In the genomic region with DNA sequence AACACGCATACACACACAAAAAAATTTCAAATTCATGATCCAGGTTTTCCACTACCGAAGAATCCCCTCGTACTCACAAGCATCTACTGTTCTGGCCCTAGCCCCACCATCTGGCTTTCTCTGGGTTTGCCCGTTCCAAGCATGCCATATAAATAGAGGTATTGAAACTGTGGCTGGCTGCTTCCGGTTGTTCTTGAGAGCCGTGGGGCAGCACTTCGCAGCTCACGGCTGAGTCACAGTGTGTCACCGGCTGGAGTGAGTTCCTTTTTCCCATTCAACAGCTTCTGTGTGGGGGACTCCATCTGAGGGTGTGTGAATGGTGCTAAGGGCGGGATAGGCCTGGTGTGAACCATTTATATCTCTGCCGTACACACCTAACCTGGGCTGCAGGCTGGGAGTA, we compare ENCODE assay signal across 8 mouse cellular contexts. TPM values are rescaled to one million over a fixed set of nuclear protein-coding genes. Genes with fewer than 3 reads are reported as not detected.
DNase-seq lines count a peak whose midpoint lies in the region; ATAC-seq and TF ChIP-seq lines count a peak whose summit lies in the region.

No protein-coding gene starts in this region.

- DNase-seq in adrenal gland, postnatal 25 days = peak; percentile 42
- DNase-seq in adrenal gland, postnatal 10 days = no peak
- peak; percentile 92 for DNase-seq in CH12.LX (ENCODE audit: extremely low read depth)
- DNase-seq in naive thymus-derived CD4-positive, alpha-beta T cell, adult 2 months (ENCODE audit: low read depth) = peak; percentile 56
- no peak for DNase-seq in retina, embryonic 14.5 days (ENCODE audit: low spot score)
- no peak for DNase-seq in urinary bladder, postnatal 36 days (ENCODE audit: low spot score in 2 of 2)
- no peak for DNase-seq in forebrain, embryonic 14.5 days (ENCODE audit: low spot score)

- TF ChIP-seq POLR2A in CH12.LX (IDR thresholded peaks at IDR 0.05; ENCODE audit: low read depth, low read length) = peak; percentile 13; the same call in 1 of the 2 replicates

- H3K27me3 ChIP-seq in CH12.LX (replicated peaks) = no peaks in the 10 kb centered on the region
- H3K27me3 ChIP-seq in forebrain, embryonic 14.5 days (replicated peaks; ENCODE audit: control insufficient read depth, insufficient read depth, low read length) = peaks cover 19% of the 10 kb centered on the region

- peaks cover 37 to 94% of the 10 kb centered on the region in 2 experiments for H3K4me1 ChIP-seq in CH12.LX (ENCODE audit: control insufficient read depth in 1 of 2, insufficient read depth in 2 of 2)
- peaks cover 8% of the 10 kb centered on the region; the same call in 1 of the 2 replicates for H3K4me1 ChIP-seq in forebrain, embryonic 14.5 days (ENCODE audit: control insufficient read depth, insufficient read depth, low read length)

- H3K4me2 ChIP-seq in CH12.LX (ENCODE audit: insufficient read depth, low read depth, poor library complexity, severe bottlenecking) = peak overlapping the region; percentile 13; the same call in 1 of the 2 replicates
- no peak overlapping the region for H3K4me2 ChIP-seq in forebrain, embryonic 14.5 days (ENCODE audit: low read length)

- peak overlapping the region; percentile 75 for H3K27ac ChIP-seq in CH12.LX (ENCODE audit: insufficient read depth, low read depth)
- no peak overlapping the region; the same call in 1 of the 2 replicates for H3K27ac ChIP-seq in forebrain, embryonic 14.5 days (ENCODE audit: low read depth, low read length)

- H3K9ac ChIP-seq in CH12.LX (ENCODE audit: insufficient read depth, low read depth) = no peak overlapping the region
- H3K9ac ChIP-seq in forebrain, embryonic 14.5 days (ENCODE audit: low read length) = no peak overlapping the region

- H3K4me3 ChIP-seq in CH12.LX (replicated peaks in 1 of 3; ENCODE audit: low read depth in 2 of 3, low read length in 2 of 3, poor library complexity in 1 of 3) = no peak overlapping the region
- H3K4me3 ChIP-seq in forebrain, embryonic 14.5 days (ENCODE audit: low read depth, low read length) = no peak overlapping the region

- peaks cover 27 to 39% of the 10 kb centered on the region in 2 experiments for H3K36me3 ChIP-seq in CH12.LX (replicated peaks in 1 of 2; ENCODE audit: control insufficient read depth in 1 of 2, insufficient read depth in 1 of 2, low read length in 1 of 2)
- no peaks in the 10 kb centered on the region for H3K36me3 ChIP-seq in forebrain, embryonic 14.5 days (ENCODE audit: control insufficient read depth, insufficient read depth, low read length)

- 81% methylated on average over 11 of the region's 11 CpGs for WGBS in forebrain, embryonic 14.5 days

- dilution Hi-C loops in CH12.LX (cut with MboI; ENCODE audit: extremely low pct_ligation_motif_present, extremely low pct_unique_long_range_greater_than_20kb, low sequenced_read_pairs) = no loop called here

- TF ChIP-seq EP300 in CH12.LX (IDR thresholded peaks at IDR 0.05; ENCODE audit: low read length) = peak; percentile 69; the same call in 1 of the 2 replicates

- TF ChIP-seq CTCF in CH12.LX (conservative IDR thresholded peaks at IDR 0.05 in 1 of 2, IDR thresholded peaks at IDR 0.05 in 1 of 2; ENCODE audit: low read depth in 2 of 2, low read length in 2 of 2) = 0 out of 4 replicates have a peak, but pooled peaks of 1 of the 2 experiments have one; percentile 12

- no peaks in the 10 kb centered on the region for H3K79me2 ChIP-seq in CH12.LX (replicated peaks; ENCODE audit: control insufficient read depth, extremely low read depth, insufficient read depth, poor library complexity, severe bottlenecking)

- TF ChIP-seq RAD21 in CH12.LX (IDR thresholded peaks at IDR 0.05; ENCODE audit: low read depth, low read length) = no peak; the same call in 1 of the 2 replicates

- in situ Hi-C loops in CH12.LX (cut with MboI; ENCODE audit: low pct_ligation_motif_present, low pct_unique_long_range_greater_than_20kb, low sequenced_read_pairs) = no loop called here

- H3K9me3 ChIP-seq in CH12.LX (replicated peaks; ENCODE audit: low read length) = no peaks in the 10 kb centered on the region
- H3K9me3 ChIP-seq in forebrain, embryonic 14.5 days (replicated peaks; ENCODE audit: control insufficient read depth, low read length) = no peaks in the 10 kb centered on the region

- ATAC-seq in inflammation-experienced regulatory T-cells, adult 6 months = peak; percentile 52
- ATAC-seq in forebrain, embryonic 14.5 days = no peak

TF ChIP-seq in CH12.LX, 34 proteins besides CTCF, POLR2A, EP300 and RAD21 (continues in another document):
- no peak; the same call in 1 of the 2 replicates for TF ChIP-seq UBTF (IDR thresholded peaks at IDR 0.05; ENCODE audit: low read depth, low read length)
- no peak for TF ChIP-seq ZNF384 (IDR thresholded peaks at IDR 0.05; ENCODE audit: low read depth, low read length)
- TF ChIP-seq JUND (conservative IDR thresholded peaks at IDR 0.05; ENCODE audit: low read depth, low read length) = no peak; the same call in 1 of the 2 replicates
- no peak for TF ChIP-seq NRF1 (IDR thresholded peaks at IDR 0.05; ENCODE audit: low read depth, low read length)
- TF ChIP-seq MAZ (IDR thresholded peaks at IDR 0.05; ENCODE audit: low read depth, low read length) = peak; percentile 57; the same call in 1 of the 2 replicates
- peak; percentile 68 for TF ChIP-seq MAX (IDR thresholded peaks at IDR 0.05; ENCODE audit: low read length)
- TF ChIP-seq MXI1 (IDR thresholded peaks at IDR 0.05; ENCODE audit: low read depth, low read length) = no peak
- peak; percentile 88 for TF ChIP-seq MEF2A (IDR thresholded peaks at IDR 0.05; ENCODE audit: borderline replicate concordance, low read depth, low read length)
- peak; percentile 23; the same call in 1 of the 2 replicates for TF ChIP-seq SIN3A (IDR thresholded peaks at IDR 0.05; ENCODE audit: low read length)
- TF ChIP-seq SMC3 (IDR thresholded peaks at IDR 0.05; ENCODE audit: low read depth, low read length) = no peak
- TF ChIP-seq NELFE (IDR thresholded peaks at IDR 0.05; ENCODE audit: low read depth, low read length) = peak; percentile 38
- peak; percentile 71 for TF ChIP-seq ELF1 (IDR thresholded peaks at IDR 0.05; ENCODE audit: low read depth, low read length)
- no peak for TF ChIP-seq PAX5 (IDR thresholded peaks at IDR 0.05; ENCODE audit: low read length)
- TF ChIP-seq JUN (IDR thresholded peaks at IDR 0.05; ENCODE audit: insufficient read depth, low read depth, low read length) = no peak
- TF ChIP-seq POLR2AphosphoS2 (IDR thresholded peaks at IDR 0.05; ENCODE audit: low read depth, low read length) = no peak; the same call in 1 of the 2 replicates
- TF ChIP-seq CHD2 (IDR thresholded peaks at IDR 0.05; ENCODE audit: low read length) = peak; percentile 41; the same call in 1 of the 2 replicates
- TF ChIP-seq MAFK (IDR thresholded peaks at IDR 0.05; ENCODE audit: insufficient replicate concordance, low read length) = no peak
- TF ChIP-seq TBP (conservative IDR thresholded peaks at IDR 0.05; ENCODE audit: low read depth, low read length) = peak; percentile 48; the same call in 1 of the 2 replicates
- peak; percentile 71 for TF ChIP-seq IRF4 (IDR thresholded peaks at IDR 0.05; ENCODE audit: low read depth, low read length)
- TF ChIP-seq BHLHE40 (IDR thresholded peaks at IDR 0.05; ENCODE audit: low read depth, low read length) = peak; percentile 86
- peak; percentile 93 for TF ChIP-seq ETS1 (conservative IDR thresholded peaks at IDR 0.05; ENCODE audit: low read depth, low read length)
- TF ChIP-seq USF2 (conservative IDR thresholded peaks at IDR 0.05; ENCODE audit: low read depth, low read length) = no peak
- TF ChIP-seq GABPA (IDR thresholded peaks at IDR 0.05; ENCODE audit: insufficient replicate concordance, low read depth, low read length) = no peak
- no peak for TF ChIP-seq MYC (IDR thresholded peaks at IDR 0.05; ENCODE audit: low read depth, low read length)
- no peak for TF ChIP-seq USF1 (IDR thresholded peaks at IDR 0.05; ENCODE audit: low read depth, low read length)

RNA-seq across cellular contexts. Expression of a gene that starts 2.7 kb away (rescaled TPM):
- total RNA-seq in adrenal gland, postnatal 25 days (2021) = 17.8 and 21.0 TPM in 2 replicates
- total RNA-seq in adrenal gland, postnatal 10 days (2021) = 10 to 100 TPM; 42.9 to 72.4 TPM
- total RNA-seq in CH12.LX (2012; rRNA removed) (9.4 and 10.7 TPM in 2 replicates), CH12.LX (2014; rRNA removed) (10.2 and 11.8 TPM in 2 replicates)
- polyA plus RNA-seq in CH12.LX (2012; ENCODE audit: insufficient read length, low read depth) = 29.4 and 37.1 TPM in 2 replicates
- polyA plus RNA-seq in inflammation-experienced regulatory T-cells, adult 6 months (2017; shearing (Covaris generic)) = 1 to 10 TPM in 2 of 3 experiments, under 1 TPM in 1; 0.99 to 1.9 (median 1.6) TPM
- 2.0 and 2.1 TPM in 2 replicates for polyA plus RNA-seq in forebrain, embryonic 14.5 days (2014; fragmentation: Nextera tagmentation; extraction: Ambion mirVana)

RNA-seq across cellular contexts. Expression of a gene that starts 27.3 kb away (rescaled TPM):
- total RNA-seq in adrenal gland, postnatal 25 days (2021) = 34.8 and 46.0 TPM in 2 replicates
- 10 to 100 TPM; 35.9 to 46.7 TPM for total RNA-seq in adrenal gland, postnatal 10 days (2021)
- total RNA-seq in CH12.LX (2012; rRNA removed) (137 and 149 TPM in 2 replicates), CH12.LX (2014; rRNA removed) (78.1 and 81.9 TPM in 2 replicates)
- polyA plus RNA-seq in CH12.LX (2012; ENCODE audit: insufficient read length, low read depth) = 135 and 158 TPM in 2 replicates
- polyA plus RNA-seq in inflammation-experienced regulatory T-cells, adult 6 months (2017; shearing (Covaris generic)) = 10 to 100 TPM; 34.6 to 68.7 (median 39.4) TPM
- 94.1 and 155 TPM in 2 replicates for polyA plus RNA-seq in forebrain, embryonic 14.5 days (2014; fragmentation: Nextera tagmentation; extraction: Ambion mirVana)

RNA-seq across cellular contexts. Expression of a gene that starts 28.6 kb away (rescaled TPM):
- 32.6 and 34.1 TPM in 2 replicates for total RNA-seq in adrenal gland, postnatal 25 days (2021)
- total RNA-seq in adrenal gland, postnatal 10 days (2021) = 10 to 100 TPM; 21.7 to 25.4 TPM
- total RNA-seq in CH12.LX (2012; rRNA removed) (29.7 and 36.6 TPM in 2 replicates), CH12.LX (2014; rRNA removed) (13.5 and 13.9 TPM in 2 replicates)
- polyA plus RNA-seq in CH12.LX (2012; ENCODE audit: insufficient read length, low read depth) = 129 and 131 TPM in 2 replicates
- 10 to 100 TPM in 2 of 3 experiments, 1 to 10 TPM in 1; 9.8 to 12.8 (median 11.9) TPM for polyA plus RNA-seq in inflammation-experienced regulatory T-cells, adult 6 months (2017; shearing (Covaris generic))
- polyA plus RNA-seq in forebrain, embryonic 14.5 days (2014; fragmentation: Nextera tagmentation; extraction: Ambion mirVana) = 2.6 and 2.9 TPM in 2 replicates

RNA-seq across cellular contexts. Expression of a gene that starts 57.5 kb away (rescaled TPM):
- total RNA-seq in adrenal gland, postnatal 25 days (2021) = 395 and 413 TPM in 2 replicates
- 100 to 1,000 TPM; 210 to 252 TPM for total RNA-seq in adrenal gland, postnatal 10 days (2021)
- 66.6 and 79.9 TPM in 2 replicates for total RNA-seq in CH12.LX (2012; rRNA removed)
- total RNA-seq in CH12.LX (2014; rRNA removed) = 69.8 and 74.4 TPM in 2 replicates
- 144 and 178 TPM in 2 replicates for polyA plus RNA-seq in CH12.LX (2012; ENCODE audit: insufficient read length, low read depth)
- 10 to 100 TPM; 20.2 to 26.3 (median 21.0) TPM for polyA plus RNA-seq in inflammation-experienced regulatory T-cells, adult 6 months (2017; shearing (Covaris generic))
- polyA plus RNA-seq in forebrain, embryonic 14.5 days (2014; fragmentation: Nextera tagmentation; extraction: Ambion mirVana) = 61.7 and 65.4 TPM in 2 replicates

Comparison
In these comparisons a context has a peak if more than half of its experiments do, and no peak if none do; other contexts are left out.
1. DNase-seq: peak in adrenal gland, postnatal 25 days (single experiment), CH12.LX (single experiment) and naive thymus-derived CD4-positive, alpha-beta T cell, adult 2 months (single experiment); none in adrenal gland, postnatal 10 days (single experiment), retina, embryonic 14.5 days (single experiment), urinary bladder, postnatal 36 days (0 of 2) and forebrain, embryonic 14.5 days (single experiment).